Mouse (Mus musculus) intestine, postnatal 0 days (tissue): ENCODE measurements at regions not wholly inside any gene's neighbourhood (a gene's known extent, or its start where the extent isn't known, plus 50 kb on each side); places are given as distances from the start of the nearest gene placed in this dataset.

Experiments used
- ATAC-seq: fragments of 200-750 bp; cut with Nextera tagmentation; 2 replicates; pipeline ENCODE4 v1.8.0; 2017; ENCODE audit warnings: mild to moderate bottlenecking, moderate TSS enrichment, moderate library complexity
- H3K27ac ChIP-seq: fragments of 300-500 bp; sonication (generic); 2 replicates; pipeline ENCODE4 v1.5.1; 2014; ENCODE audit warnings: mild to moderate bottlenecking, low read depth, low read length, moderate library complexity
- H3K27me3 ChIP-seq: fragments of 300-500 bp; sonication (generic); replicated peaks from 2 replicates; pipeline ENCODE4 v1.6.1; 2014; ENCODE audit warnings: low read length, mixed read lengths; ENCODE audit not compliant: control insufficient read depth, insufficient read depth
- H3K36me3 ChIP-seq: fragments of 300-500 bp; sonication (generic); 2 replicates; pipeline ENCODE4 v1.6.1; 2014; ENCODE audit warnings: mild to moderate bottlenecking, moderate library complexity; ENCODE audit not compliant: control insufficient read depth, insufficient read depth
- H3K4me1 ChIP-seq: fragments of 300-500 bp; sonication (generic); replicated peaks from 2 replicates; pipeline ENCODE4 v1.6.1; 2014; ENCODE audit warnings: antibody characterized with exemption, low read length, mixed read lengths; ENCODE audit not compliant: control insufficient read depth, insufficient read depth
- H3K4me2 ChIP-seq: fragments of 300-500 bp; sonication (generic); replicated peaks from 2 replicates; pipeline ENCODE4 v1.6.1; 2014; ENCODE audit warnings: low read depth, mild to moderate bottlenecking, moderate library complexity
- H3K4me3 ChIP-seq: fragments of 300-500 bp; sonication (generic); 2 replicates; pipeline ENCODE4 v1.5.1; 2014; ENCODE audit warnings: low read depth, low read length
- H3K9ac ChIP-seq: fragments of 300-500 bp; sonication (generic); 2 replicates; pipeline ENCODE4 v1.6.1; 2014; ENCODE audit warnings: mild to moderate bottlenecking, low read depth, low read length
- H3K9me3 ChIP-seq: fragments of 300-500 bp; sonication (generic); 2 replicates; pipeline ENCODE4 v1.6.1; 2016; ENCODE audit warnings: mixed run types; ENCODE audit not compliant: control insufficient read depth
- CTCF ChIP-seq: sonication (generic); IDR thresholded peaks from 2 replicates; pipeline ENCODE4 v1.5.1; 2016; ENCODE audit warnings: low read depth, mild to moderate bottlenecking, control low read depth, antibody characterized with exemption, moderate library complexity
- WGBS: fragments of 180-500 bp; shearing (Covaris S2); extraction: QIAGEN DNeasy Blood & Tissue Kit; methylation state at CpG from one replicate; pipeline ENCODE4 v1.1.7; 2014; 5-methylcytosine and 5-hydroxymethylcytosine counted together

DNA sequence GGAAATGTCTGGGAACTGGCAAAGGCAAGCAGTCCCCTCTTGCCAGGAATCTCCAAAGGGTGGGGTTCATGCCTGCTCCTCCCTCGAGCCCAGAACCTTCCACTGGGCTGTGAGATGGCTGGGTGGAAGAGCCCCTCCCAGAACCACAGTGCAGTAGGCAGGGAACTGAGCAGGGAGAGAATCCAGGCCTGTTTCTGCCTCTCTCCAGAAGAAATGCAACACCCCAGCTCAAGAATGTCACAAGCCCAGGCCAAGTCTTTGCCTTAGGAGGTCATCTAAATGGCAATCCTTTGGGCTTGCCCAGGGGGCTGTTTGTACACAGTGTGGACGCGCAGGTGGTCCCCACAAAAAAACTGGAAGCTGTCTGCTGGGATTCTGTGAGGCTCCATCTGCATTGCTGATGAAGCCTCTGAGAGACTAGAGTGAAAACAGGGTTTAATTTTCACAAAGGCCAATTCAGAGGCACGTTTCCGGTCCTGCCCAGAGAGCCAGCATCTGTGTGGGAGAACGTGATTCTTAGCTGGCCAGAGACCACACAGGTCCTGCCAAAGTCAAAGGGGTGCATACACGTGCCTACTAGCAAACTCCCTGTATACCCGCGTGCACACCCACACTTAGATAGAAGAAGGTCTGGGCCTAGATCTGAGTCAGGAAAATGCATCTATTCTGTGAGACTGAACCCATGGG, 129.0 kb downstream of the Hmg20a start:
- WGBS: 75% methylated on average over 9 of the region's 9 CpGs
- no peak overlapping the region for H3K27ac ChIP-seq
- ATAC-seq: no peak

DNA sequence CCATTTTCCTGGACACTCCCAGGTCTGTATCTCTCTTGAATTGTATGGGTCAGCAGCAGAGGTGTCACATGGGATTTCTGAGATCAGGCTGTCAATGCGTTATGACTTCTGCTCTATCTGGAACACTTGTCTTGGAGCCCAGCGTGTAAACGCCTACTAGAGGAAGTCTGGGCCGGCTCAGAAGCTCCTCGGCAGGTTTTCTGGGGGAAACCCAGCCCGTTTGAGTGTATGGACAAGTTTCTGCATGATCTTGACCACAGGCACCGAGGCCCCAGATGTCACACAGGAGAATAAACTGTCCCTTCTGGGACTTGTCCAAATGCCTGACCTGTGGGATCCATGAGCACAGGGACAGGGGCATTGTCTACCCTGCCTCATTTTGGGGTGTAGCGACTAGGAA, 131.4 kb downstream of the Hmg20a start:
- WGBS: 33% methylated on average over 8 of the region's 8 CpGs
- TF ChIP-seq CTCF: no peak

More for the DNA sequence above, 129.0 kb downstream of the Hmg20a start:
- no peaks in the 10 kb centered on the region for H3K36me3 ChIP-seq
- no peaks in the 10 kb centered on the region for H3K27me3 ChIP-seq
- H3K4me2 ChIP-seq: no peak overlapping the region
- TF ChIP-seq CTCF: no peak
- H3K4me3 ChIP-seq: no peak overlapping the region
- H3K4me1 ChIP-seq: no peaks in the 10 kb centered on the region
- no peak overlapping the region for H3K9ac ChIP-seq
- no peaks in the 10 kb centered on the region for H3K9me3 ChIP-seq

DNA sequence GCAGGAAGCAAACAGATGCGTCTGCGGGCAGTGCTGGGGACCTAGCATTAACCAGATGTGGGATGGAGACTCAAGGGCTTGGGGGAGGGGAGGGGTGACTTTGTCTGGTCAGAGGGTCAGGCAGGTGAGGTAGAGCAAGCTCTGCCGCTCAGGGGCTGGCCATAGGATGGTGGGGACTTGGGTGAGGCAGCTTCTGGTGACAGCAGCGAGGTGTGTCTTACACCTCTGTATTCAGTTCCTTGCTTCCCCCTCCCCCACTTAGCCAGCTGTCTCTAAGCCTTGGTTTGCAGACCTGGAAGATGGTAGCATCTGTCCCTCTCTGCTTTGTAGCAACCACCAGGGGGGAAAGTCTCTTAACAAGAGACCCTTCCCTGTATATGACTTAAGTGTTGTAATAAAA, 131.8 kb downstream of the Hmg20a start:
- no peak overlapping the region for H3K9ac ChIP-seq
- TF ChIP-seq CTCF: no peak
- no peaks in the 10 kb centered on the region for H3K9me3 ChIP-seq
- H3K4me3 ChIP-seq: no peak overlapping the region
- ATAC-seq: no peak
- no peaks in the 10 kb centered on the region for H3K4me1 ChIP-seq
- WGBS: 36% methylated on average over 4 of the region's 4 CpGs
- no peaks in the 10 kb centered on the region for H3K36me3 ChIP-seq
- H3K27ac ChIP-seq: no peak overlapping the region
- no peaks in the 10 kb centered on the region for H3K27me3 ChIP-seq
- no peak overlapping the region for H3K4me2 ChIP-seq

More for the DNA sequence above, 131.4 kb downstream of the Hmg20a start:
- H3K4me3 ChIP-seq: no peak overlapping the region
- H3K9ac ChIP-seq: no peak overlapping the region
- H3K27ac ChIP-seq: no peak overlapping the region
- ATAC-seq: no peak
- H3K4me2 ChIP-seq: no peak overlapping the region
- H3K36me3 ChIP-seq: no peaks in the 10 kb centered on the region
- no peaks in the 10 kb centered on the region for H3K4me1 ChIP-seq
- no peaks in the 10 kb centered on the region for H3K9me3 ChIP-seq
- no peaks in the 10 kb centered on the region for H3K27me3 ChIP-seq

DNA sequence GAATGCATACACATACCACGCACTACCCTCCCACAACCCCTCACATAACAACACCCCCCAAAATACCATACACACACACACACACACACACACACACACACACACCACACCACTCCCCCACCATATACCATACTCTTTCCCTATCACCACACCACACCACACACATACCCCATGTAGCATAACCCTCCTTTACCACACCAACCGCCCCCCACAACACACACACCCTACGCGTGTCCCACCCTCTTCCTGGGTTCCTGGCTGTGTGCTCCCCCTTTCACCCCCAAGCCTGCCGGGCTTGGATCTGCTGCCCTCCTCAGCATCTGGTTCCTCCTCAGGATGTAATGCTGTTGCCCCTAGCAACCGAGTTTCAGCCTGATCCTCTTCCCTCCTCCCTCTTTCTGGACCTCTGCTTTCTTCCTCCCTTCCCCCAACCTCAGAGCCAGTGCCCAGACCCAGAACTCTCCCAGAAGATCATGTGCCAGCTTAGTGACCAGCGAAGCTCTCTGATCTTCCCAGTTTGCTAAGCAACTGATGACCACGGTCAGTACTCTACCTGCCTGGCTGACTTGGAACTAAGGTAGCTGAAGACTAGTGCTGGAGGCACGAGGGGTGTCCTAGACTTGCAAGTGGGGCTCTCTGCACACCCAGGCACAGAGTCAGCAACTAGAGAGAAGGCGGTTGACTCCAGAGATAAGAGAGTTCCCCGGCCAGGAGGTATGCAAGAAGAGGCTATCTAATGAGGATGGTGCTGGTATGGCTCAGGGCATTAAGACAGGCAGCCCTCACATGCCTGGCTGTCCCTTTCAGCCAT, 133.2 kb downstream of the Hmg20a start:
- Histone ChIP-seq H3K36me3 (no peaks in the 10 kb centered on the region), H3K4me3 (no peak overlapping the region), H3K27me3 (no peaks in the 10 kb centered on the region), H3K4me1 (no peaks in the 10 kb centered on the region), H3K27ac (no peak overlapping the region), H3K9me3 (no peaks in the 10 kb centered on the region), H3K4me2 (no peak overlapping the region), H3K9ac (no peak overlapping the region)
- TF ChIP-seq CTCF: no peak
- ATAC-seq: no peak
- WGBS: 72% methylated on average over 11 of the region's 11 CpGs

DNA sequence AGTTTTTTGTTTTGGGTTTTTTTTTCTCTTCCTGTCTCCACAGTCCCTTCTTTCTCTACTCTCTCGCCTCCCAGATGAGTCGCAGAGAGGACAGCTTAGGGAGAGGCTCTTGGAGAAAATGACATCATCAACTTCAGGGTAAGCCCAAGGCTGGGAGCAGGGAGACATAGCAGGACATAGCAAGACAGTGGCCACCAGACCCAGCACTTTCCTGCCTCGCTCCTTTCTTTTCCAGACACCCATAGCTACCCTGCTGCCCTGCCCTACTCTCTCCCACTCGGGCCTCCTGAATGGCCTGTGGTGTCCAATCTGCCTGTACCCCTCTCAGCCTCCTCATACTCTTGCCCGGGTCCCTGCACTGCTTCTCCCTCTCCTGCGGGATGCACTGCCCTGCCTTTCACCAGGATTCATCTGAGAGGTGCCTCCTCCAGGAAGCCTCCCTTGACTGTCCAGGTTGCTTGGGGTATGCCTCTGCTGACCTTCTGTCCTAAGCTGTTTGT, 133.8 kb downstream of the Hmg20a start:
- WGBS: 71% methylated on average over 6 of the region's 6 CpGs
- Histone ChIP-seq H3K4me3 (no peak overlapping the region), H3K27me3 (no peaks in the 10 kb centered on the region), H3K9ac (no peak overlapping the region), H3K36me3 (no peaks in the 10 kb centered on the region), H3K4me2 (no peak overlapping the region), H3K9me3 (no peaks in the 10 kb centered on the region), H3K4me1 (no peaks in the 10 kb centered on the region), H3K27ac (no peak overlapping the region)
- TF ChIP-seq CTCF: no peak
- no peak for ATAC-seq

DNA sequence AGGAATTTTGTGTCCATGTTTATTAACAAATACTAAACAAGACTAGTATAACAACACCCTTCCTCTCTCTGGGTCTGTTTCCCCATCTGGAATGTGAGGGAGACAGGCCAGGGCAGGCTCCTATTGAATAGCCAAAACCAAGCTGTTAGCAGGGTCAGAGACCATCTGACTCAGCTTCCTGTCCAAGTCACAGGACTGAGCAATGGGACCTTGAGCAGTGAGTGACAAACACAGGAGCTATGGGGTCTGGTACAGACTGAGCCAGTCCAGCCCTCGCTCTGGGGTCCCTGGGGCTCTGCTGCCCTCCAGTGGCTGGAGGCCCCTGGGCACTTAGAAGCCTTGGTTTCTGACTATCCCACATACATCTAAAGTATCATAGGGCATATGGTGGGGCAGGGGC, 134.4 kb downstream of the Hmg20a start:
- H3K36me3 ChIP-seq: no peaks in the 10 kb centered on the region
- no peaks in the 10 kb centered on the region for H3K4me1 ChIP-seq
- peak; percentile 95 for TF ChIP-seq CTCF
- H3K27me3 ChIP-seq: no peaks in the 10 kb centered on the region
- 20% methylated on average over 1 of the region's 1 CpGs for WGBS
- 0 out of 2 replicates have a peak, but pooled peaks have one; percentile 29 for ATAC-seq
- no peak overlapping the region for H3K4me2 ChIP-seq
- H3K4me3 ChIP-seq: no peak overlapping the region
- H3K9me3 ChIP-seq: no peaks in the 10 kb centered on the region
- no peak overlapping the region for H3K27ac ChIP-seq
- H3K9ac ChIP-seq: no peak overlapping the region
